Mouse (Mus musculus): ENCODE data around the gene Pms2.

The Pms2 gene

DNA sequence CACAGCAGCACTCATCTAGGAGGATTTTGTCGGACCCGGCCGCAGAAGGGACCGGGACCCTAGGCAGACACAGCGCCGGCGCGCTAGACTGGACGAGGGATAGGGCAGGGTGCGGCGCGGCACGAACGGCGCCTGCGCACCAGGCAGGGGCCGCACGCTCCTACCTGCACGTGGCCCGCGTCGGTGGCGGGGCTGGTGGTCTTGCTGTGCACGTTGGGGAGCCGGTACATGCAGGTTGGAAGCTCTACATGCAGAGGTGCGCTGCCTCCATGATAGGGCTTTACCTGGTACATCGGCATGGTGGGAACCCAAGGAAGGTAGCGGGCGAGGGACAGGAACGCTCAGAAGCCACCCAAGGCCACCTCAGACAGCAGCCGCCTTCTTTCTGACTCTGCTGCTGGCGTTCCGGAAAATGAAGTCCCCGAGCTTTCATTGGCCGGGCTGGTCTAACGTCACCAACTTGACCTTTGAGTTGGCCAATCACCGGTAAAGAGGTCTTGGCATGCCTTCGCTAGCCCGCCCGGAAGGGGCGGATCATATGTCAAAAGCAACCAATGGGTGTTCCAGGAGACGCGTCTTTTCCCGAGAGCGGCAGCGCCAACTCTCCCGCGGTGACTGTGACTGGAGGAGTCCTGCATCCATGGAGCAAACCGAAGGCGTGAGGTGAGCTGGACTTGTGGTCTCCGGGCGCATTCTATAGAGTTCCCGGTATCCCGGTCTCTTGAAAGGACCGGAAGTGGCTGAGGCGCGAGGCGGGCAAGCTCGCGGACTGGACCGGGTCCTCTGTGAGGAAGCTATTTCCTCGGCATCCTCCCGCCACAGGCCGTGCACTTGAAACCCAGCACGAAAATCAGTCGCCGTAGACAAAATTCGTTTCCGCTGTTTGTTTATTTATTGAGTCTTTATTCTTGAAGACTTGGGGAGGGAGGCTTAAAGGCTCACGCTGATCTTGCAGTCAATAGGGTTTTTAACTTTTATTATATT, at the start of gene Pms2, which contains the start of gene Aimp2:
Gene Pms2, plus strand, starts transcription at position 548 of the 984 bp plus-strand sequence.
Gene Aimp2, minus strand, starts transcription at position 431 of the 984 bp plus-strand sequence.
- peak; percentile 99 for DNase-seq (ENCODE audit: low spot score)

DNA sequence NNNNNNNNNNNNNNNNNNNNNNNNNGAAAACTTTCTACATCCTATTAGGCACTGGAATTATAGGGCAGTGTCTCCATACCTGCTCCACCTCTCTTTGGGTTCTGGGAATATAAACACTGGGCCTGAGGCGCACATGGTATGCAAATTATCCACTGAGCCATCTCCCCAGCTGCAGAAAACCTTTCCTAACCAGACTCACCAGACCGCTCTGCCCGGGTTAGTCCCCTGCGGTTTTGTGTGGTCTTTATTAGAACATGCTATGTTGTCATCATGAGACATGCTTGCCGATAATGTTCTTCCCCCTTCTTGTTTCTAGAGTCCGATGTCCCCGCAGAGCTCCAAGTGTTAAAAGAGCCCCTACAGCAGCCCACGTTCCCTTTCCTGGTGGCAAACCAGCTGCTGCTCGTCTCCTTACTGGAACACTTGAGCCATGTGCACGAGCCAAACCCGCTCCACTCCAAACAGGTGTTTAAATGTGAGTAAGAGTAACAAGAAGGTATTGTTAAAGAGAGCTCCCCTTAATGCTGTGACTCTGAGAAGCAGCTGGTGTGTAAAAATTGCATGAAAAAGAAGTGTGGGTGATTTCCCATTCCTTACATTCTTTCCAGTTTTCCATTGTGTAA, 38.1 kb upstream of the Pms2 start:
- no peak for DNase-seq (ENCODE audit: low spot score)

- DNase-seq (ENCODE audit: low spot score): no peak
Measured at GRCm38 (mm10) chr5:143874571-143874970, 35.2 kb upstream of the Pms2 start.

- no peak for DNase-seq (ENCODE audit: low spot score)
Measured at GRCm38 (mm10) chr5:143885274-143885673, 24.5 kb upstream of the Pms2 start.

- no peak for DNase-seq (ENCODE audit: low spot score)
Measured at GRCm38 (mm10) chr5:143890741-143891140, 19.0 kb upstream of the Pms2 start.

- DNase-seq (ENCODE audit: low spot score): peak; percentile 8
Measured at GRCm38 (mm10) chr5:143892255-143892886, 17.4 kb upstream of the Pms2 start.

- no peak for DNase-seq (ENCODE audit: low spot score)
Measured at GRCm38 (mm10) chr5:143893396-143893795, 16.4 kb upstream of the Pms2 start.

DNA sequence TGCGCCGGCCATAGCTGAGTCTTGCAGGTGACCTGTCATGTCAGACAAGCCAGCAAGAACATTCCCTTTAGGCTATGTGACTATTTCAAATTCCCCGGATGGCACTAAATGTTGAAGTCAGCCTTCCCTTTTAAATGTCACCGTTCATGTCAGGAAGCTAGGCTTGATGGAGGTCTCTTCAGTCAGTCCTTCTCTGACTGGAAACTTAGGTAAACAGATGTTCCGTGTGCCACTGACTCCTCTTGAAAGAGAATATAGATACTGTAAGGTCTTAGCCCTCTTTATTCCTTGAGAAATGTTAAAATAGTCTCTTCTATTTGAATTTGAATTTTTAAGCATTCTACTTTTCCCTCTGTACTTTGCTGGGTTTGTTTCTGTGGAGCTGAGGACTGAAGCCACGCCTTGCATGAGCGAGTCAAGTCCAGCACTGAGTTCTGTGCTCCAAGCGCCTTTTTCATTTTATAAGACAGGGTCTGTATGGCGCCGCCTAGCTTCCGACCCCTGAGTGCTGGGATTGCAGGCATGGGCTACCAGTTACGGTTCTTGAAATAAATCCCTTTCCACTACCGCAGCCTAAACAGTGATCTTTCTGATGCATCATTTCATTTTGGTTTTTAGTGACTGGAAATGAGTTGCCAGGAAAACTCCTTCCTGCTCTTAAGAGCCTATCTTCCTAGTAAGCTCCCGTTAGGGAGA, 12.0 kb upstream of the Pms2 start, which contains the start of gene Ankrd61:
Gene Ankrd61, minus strand, starts transcription at position 51 of the 696 bp plus-strand sequence.
- no peak for DNase-seq (ENCODE audit: low spot score)

GRCm38 (mm10) chr5:143902111-143902510, 7.7 kb upstream of the Pms2 start:
- DNase-seq (ENCODE audit: low spot score): no peak

DNA sequence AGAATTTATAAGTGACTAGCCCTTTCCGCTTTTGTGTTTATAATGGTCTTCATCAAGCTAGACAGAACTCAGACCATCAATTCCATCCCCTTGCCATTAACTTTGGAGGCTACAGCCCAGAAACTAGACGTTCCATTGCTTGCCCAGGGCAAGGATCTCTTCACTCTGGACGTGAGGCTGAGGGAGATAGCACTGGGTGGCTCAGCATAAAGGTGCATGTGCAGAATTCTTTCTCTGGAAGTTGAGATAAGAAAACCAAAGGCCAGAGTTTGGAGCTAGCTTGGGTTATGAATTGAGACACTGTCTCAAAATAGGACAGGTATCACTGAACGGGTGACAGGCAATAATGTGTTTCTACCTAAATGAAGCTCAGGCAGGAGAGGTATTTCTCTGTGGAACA, 6.0 kb upstream of the Pms2 start:
- DNase-seq (ENCODE audit: low spot score): no peak

- DNase-seq (ENCODE audit: low spot score): no peak
Measured at GRCm38 (mm10) chr5:143906429-143906828, 3.3 kb upstream of the Pms2 start.

DNA sequence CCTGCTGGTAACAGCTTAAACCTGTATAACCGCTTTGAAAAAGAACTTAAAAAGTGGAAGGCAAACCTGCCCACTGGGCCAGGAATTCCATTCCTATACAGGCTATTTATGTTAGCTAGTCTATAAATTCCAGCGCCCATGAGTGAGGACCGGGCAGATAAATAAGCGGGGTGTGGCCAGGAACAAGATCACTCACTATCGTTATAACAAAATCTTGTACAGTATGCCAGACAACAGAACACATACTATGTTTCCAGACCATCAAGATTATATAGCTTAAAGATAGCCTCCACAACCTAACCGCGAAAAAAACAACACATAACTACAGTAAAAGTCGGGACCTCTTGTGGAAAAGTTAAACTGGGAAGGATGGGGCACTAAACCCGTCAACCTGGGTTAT, 838 bp upstream of the Pms2 start:
- peak; percentile 24 for DNase-seq (ENCODE audit: low spot score)

- DNase-seq (ENCODE audit: low spot score): no peak
Measured at GRCm38 (mm10) chr5:143916221-143916620, 6.5 kb downstream of the Pms2 start.

GRCm38 (mm10) chr5:143917418-143917817, 7.7 kb downstream of the Pms2 start:
- peak; percentile 72 for DNase-seq (ENCODE audit: low spot score)

DNA sequence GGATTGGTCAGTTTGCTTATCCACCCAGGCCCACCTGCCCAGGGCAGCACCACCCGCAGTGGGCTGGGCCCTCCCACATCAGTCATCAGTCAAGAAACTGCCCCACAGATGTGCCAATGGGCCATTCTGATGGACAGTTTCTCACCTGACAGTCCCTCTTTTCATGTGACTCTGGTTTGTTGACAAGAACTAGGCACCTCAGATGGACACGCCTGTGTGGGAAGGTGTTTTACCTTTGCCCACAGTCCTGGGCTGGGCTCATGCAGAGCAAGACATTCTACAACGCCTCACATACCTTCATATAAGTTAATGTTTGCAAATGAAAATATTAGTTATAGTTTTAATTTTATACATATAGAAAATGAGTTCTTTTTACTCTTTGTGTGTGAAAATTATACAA, 8.4 kb downstream of the Pms2 start:
- no peak for DNase-seq (ENCODE audit: low spot score)

- no peak for DNase-seq (ENCODE audit: low spot score)
Measured at GRCm38 (mm10) chr5:143924781-143925452, 15.2 kb downstream of the Pms2 start.

- DNase-seq (ENCODE audit: low spot score): no peak
Measured at GRCm38 (mm10) chr5:143927875-143928274, 18.1 kb downstream of the Pms2 start, which contains the start of gene Gm42421. Gene Gm42421, plus strand, starts transcription at chr5:143928175.

DNA sequence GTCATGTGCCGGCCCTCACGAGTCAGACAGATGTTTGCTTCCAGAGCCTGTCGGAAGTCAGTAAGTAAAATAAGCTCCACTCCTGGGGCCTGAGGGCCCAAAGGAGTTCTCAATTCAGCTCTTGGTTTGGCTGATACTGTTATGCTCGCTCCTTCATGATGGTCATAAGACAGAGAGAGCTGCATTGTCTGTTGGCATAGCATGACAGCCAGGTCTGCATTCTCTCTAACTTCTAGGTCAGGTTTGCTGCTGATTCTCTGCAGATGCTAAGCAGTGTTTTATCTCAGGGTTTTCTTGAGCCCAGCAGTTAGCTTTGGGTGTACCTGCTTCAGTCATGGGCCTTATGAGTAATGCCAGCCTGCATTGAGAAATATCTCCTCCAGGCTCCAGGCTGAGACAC, 19.5 kb downstream of the Pms2 start:
- no peak for DNase-seq (ENCODE audit: low spot score)

DNA sequence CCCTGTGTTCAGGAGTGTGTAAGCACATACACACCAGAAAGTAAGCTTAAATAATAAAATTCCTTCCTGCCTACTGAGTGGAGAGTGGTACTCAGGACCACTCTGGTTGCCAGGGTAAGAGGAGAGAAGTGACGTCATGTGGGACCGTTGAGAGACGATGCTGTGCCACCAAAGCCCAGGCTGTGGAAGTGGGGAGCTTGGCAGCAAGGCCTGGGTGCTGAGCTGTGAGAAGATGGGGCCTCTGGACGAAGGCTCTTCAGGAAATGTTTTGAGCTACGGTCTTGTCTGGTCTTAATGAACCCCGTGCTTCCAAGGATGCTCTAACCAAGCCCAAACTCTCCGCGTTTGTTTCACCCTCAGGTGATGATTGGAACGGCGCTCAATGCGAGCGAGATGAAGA, 20.9 kb downstream of the Pms2 start:
- no peak for DNase-seq (ENCODE audit: low spot score)

GRCm38 (mm10) chr5:143931863-143932580, 22.3 kb downstream of the Pms2 start:
- no peak for DNase-seq (ENCODE audit: low spot score)

DNA sequence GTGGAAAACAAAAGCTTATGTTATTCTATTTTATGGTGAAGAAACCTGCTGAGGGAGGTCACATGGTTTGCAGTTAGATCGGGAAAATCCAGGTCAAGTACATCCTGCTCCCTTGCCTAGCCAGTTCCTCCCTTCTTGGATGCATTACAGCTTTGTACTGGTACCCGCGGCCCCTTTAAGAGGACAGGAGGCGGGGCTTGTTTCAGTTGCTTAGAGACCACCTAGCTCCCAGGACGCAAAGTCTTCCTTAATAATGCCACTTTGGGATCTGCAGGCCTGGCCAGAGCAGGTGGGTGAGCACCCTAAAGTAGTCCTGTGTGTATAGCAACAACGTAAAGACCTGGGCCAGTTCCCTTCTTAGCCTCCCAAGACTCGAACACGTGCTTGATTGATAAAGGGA, 23.1 kb downstream of the Pms2 start, which contains the start of gene Rsph10b:
Gene Rsph10b, plus strand, starts transcription at position 205 of the 400 bp plus-strand sequence.
- DNase-seq (ENCODE audit: low spot score): peak; percentile 54

All from embryo, embryonic 10.5 days (tissue).